Mouse (Mus musculus) liver, postnatal 0 days (tissue): Measurements from ENCODE around the gene Clp1. TPM values are rescaled to one million over a fixed set of nuclear protein-coding genes. Genes with fewer than 3 reads are reported as not detected.

Experiments
- ATAC-seq: fragments of 200-750 bp; cut with Nextera tagmentation; 2 replicates; pipeline ENCODE4 v1.8.0; 2017; ENCODE audit warnings: mild to moderate bottlenecking, moderate library complexity
- DNase-seq: peaks from one replicate; pipeline ENCODE4 v3.0.0-alpha.2; 2016
- H3K27ac ChIP-seq: fragments of 300-500 bp; sonication (generic); 2 replicates; pipeline ENCODE4 v1.5.1; 2014; ENCODE audit warnings: antibody characterized with exemption, moderate library complexity, mild to moderate bottlenecking, low read depth
- H3K27me3 ChIP-seq: fragments of 300-500 bp; sonication (generic); 2 replicates; pipeline ENCODE4 v1.6.1; 2014; ENCODE audit warnings: low read length, control low read depth, mixed read lengths; ENCODE audit not compliant: insufficient read depth
- H3K36me3 ChIP-seq: fragments of 300-500 bp; sonication (generic); replicated peaks from 2 replicates; pipeline ENCODE4 v1.6.1; 2014; ENCODE audit warnings: mild to moderate bottlenecking, control low read depth, low read length, moderate library complexity, mixed read lengths; ENCODE audit not compliant: insufficient read depth
- H3K4me1 ChIP-seq: fragments of 300-500 bp; sonication (generic); 2 replicates; pipeline ENCODE4 v1.6.1; 2014; ENCODE audit warnings: antibody characterized with exemption, mild to moderate bottlenecking, control low read depth; ENCODE audit not compliant: insufficient read depth
- H3K4me2 ChIP-seq: fragments of 300-500 bp; sonication (generic); 2 replicates; pipeline ENCODE4 v1.6.1; 2014; ENCODE audit warnings: low read depth, mild to moderate bottlenecking, low read length, moderate library complexity, mixed read lengths
- H3K4me3 ChIP-seq: fragments of 300-500 bp; sonication (generic); 2 replicates; pipeline ENCODE4 v1.5.1; 2014; ENCODE audit warnings: low read depth, low read length
- H3K9ac ChIP-seq: fragments of 300-500 bp; sonication (generic); replicated peaks from 2 replicates; pipeline ENCODE4 v1.6.1; 2014; ENCODE audit warnings: mild to moderate bottlenecking, moderate library complexity
- H3K9me3 ChIP-seq: fragments of 300-500 bp; sonication (generic); 2 replicates; pipeline ENCODE4 v1.6.1; 2016; ENCODE audit warnings: mild to moderate bottlenecking, control low read depth, low read length, mixed read lengths
- CTCF ChIP-seq: sonication (generic); IDR thresholded peaks from 2 replicates; pipeline ENCODE4 v1.5.1; 2016; ENCODE audit warnings: antibody characterized with exemption, low read depth
- EP300 ChIP-seq: IDR thresholded peaks from 2 replicates; pipeline ENCODE4 v1.6.1; 2016; ENCODE audit warnings: antibody characterized with exemption, low read depth, mild to moderate bottlenecking
- WGBS: fragments of 180-500 bp; shearing (Covaris S2); extraction: QIAGEN DNeasy Blood & Tissue Kit; methylation state at CpG from one replicate; pipeline ENCODE4 v1.1.7; 2014; ENCODE audit not compliant: insufficient replicate concordance; 5-methylcytosine and 5-hydroxymethylcytosine counted together
- polyA plus RNA-seq: library from polyadenylated mRNA; unstranded; fragments of >200 nt; fragmentation: Nextera tagmentation; extraction: Ambion mirVana; gene quantifications from 2 replicates; pipeline ENCODE4 v1.2.1, GENCODE M21; 2015

Clp1 gene
- polyA plus RNA-seq, 1 experiment from 2014 or later = 32.1 TPM

DNA sequence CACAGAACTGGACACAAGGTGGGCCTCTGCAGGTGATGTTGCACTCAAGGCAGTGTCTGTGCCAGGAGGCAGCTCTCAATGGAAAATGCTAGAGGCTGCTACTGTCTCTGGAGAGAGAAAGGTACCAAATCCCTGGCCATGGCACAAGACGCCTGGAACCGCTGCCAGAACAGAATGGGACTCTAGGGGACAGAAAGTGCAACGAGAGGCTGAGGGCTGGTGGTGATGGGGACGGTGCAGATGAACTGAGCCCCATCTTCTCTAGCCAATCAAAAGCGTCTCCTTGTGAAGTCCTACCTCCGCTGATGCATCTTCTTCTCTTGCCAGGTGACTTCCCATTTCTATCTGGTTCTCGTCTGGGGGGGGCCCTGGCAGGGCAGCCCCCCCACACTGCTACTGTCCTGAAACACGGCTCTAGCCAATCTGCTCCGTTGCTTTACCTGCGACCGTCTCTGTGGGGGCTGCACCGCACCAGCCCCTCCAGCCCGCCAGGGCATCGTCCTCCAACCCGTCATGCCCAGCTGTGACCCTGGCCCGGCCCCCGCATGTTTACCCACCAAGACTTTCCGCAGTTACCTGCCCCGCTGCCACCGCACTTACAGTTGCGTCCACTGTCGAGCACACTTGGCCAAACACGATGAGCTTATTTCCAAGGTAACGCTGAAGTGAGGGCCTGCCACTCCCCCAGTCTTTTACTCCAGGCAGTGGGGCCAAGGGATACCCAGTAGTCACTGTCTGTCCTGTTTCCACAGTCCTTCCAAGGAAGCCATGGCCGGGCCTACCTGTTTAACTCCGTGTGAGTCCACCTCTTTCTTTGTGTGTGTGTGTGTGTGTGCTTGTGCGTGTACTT is 9.4 kb upstream of the Clp1 start:
- Histone ChIP-seq H3K4me1 (peaks cover 65% of the 10 kb centered on the region), H3K4me2 (peak overlapping the region; percentile 71), H3K9ac (peak overlapping the region; percentile 71), H3K36me3 (peaks cover 15% of the 10 kb centered on the region), H3K4me3 (peak overlapping the region; percentile 56), H3K9me3 (no peaks in the 10 kb centered on the region), H3K27me3 (0 out of 2 replicates have a peak, but pooled peaks cover 12% of the 10 kb centered on the region), H3K27ac (peak overlapping the region; percentile 93)
- ATAC-seq (no peak), DNase-seq (peak; percentile 28)
- TF ChIP-seq EP300 = no peak
- TF ChIP-seq CTCF = no peak
- WGBS = 6% methylated on average over 27 of the region's 27 CpGs

DNA sequence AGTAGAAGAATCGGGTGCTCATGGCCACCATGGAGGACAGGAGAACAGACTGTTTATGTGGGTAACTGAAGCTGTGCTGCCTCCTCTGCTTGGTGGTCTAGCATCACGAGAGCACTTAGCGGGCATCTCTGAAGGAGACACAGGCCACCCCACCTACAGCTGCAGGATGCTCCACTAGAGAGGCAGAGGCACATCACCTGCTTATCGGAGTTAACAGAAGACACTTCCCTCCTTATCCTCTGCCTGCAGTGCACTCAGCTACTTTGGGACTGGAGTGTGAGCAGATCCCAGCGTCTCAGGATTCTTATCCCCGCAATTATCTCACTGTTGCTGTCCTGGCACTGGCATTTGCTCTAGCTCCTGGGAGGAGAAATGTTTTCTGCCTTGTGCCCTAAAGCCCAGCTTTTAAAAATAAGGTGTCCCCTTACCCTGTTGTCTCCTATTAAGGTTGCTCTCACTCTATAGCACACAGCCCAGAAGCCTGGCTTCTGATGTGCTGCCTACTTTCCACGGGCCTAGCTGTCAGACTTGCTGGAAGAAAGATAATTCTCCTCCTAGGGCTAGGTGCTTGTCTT is 8.3 kb upstream of the Clp1 start:
- WGBS = 10% methylated on average over 7 of the region's 7 CpGs
- Histone ChIP-seq H3K9me3 (no peaks in the 10 kb centered on the region), H3K4me2 (peak overlapping the region; percentile 71), H3K4me1 (peaks cover 68% of the 10 kb centered on the region), H3K27me3 (0 out of 2 replicates have a peak, but pooled peaks cover 12% of the 10 kb centered on the region), H3K4me3 (peak overlapping the region; percentile 56), H3K36me3 (peaks cover 15% of the 10 kb centered on the region), H3K27ac (peak overlapping the region; percentile 93), H3K9ac (peak overlapping the region; percentile 71)
- ATAC-seq = peak; percentile 91
- DNase-seq = peak; percentile 70
- TF ChIP-seq EP300 (peak; percentile 98), CTCF (no peak)

DNA sequence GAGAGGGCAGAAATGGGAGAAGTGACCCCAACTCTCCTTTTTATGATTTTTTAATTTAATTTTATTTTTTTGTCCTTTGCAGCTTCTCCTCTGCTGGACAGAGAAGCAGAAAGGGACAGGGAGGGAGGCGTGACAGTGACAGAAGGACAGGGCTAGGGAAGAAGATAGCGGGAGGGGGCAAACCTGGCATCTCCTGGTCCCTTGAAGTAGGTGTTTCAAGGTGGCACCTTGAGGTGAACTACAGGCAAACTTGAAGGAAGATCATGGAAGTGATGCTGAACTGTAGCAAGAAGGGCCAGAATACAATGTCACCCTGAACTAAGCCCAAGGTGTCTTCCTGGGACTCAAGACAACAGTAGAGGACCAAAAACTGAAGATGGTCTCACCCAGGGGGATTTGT is 7.8 kb upstream of the Clp1 start:
- peak overlapping the region; percentile 93 for H3K27ac ChIP-seq
- DNase-seq (no peak), ATAC-seq (peak; percentile 9; the same call in 1 of the 2 replicates)
- H3K9ac ChIP-seq = peak overlapping the region; percentile 71
- H3K4me1 ChIP-seq = peaks cover 72% of the 10 kb centered on the region
- TF ChIP-seq CTCF (no peak), EP300 (no peak)
- H3K4me2 ChIP-seq = peak overlapping the region; percentile 71
- peaks cover 15% of the 10 kb centered on the region for H3K36me3 ChIP-seq
- WGBS = 8% methylated on average over 2 of the region's 2 CpGs
- H3K4me3 ChIP-seq = peak overlapping the region; percentile 56
- H3K27me3 ChIP-seq = 0 out of 2 replicates have a peak, but pooled peaks cover 12% of the 10 kb centered on the region
- no peaks in the 10 kb centered on the region for H3K9me3 ChIP-seq

DNA sequence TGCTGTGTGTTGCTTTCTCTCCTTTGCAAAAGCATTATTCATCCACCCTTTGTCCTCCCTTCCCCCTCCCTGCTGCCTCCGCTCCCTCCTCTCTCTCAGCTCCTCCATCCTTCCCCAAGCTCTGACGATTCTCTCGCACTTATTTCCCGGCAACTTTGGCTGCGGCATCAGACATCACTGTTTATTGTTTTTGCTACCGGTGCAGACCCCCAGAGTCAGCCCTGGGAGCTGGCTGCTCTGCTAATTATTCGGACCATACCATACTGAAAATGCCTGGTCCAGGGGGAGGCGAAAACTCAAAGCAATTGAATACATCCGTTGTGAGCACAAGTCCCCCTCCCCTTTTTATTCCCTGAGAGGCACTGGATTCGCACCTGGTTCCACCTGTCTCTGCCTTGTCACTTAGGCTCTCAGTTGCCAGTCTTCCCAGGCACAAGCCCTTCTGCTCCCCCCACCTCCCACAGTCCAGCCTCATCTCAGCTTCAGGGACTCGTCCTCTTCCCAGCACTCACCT is 7.3 kb upstream of the Clp1 start:
- Histone ChIP-seq H3K27me3 (0 out of 2 replicates have a peak, but pooled peaks cover 12% of the 10 kb centered on the region), H3K36me3 (peaks cover 11% of the 10 kb centered on the region), H3K9ac (peak overlapping the region; percentile 71), H3K4me3 (peak overlapping the region; percentile 56), H3K4me2 (peak overlapping the region; percentile 71), H3K4me1 (peaks cover 75% of the 10 kb centered on the region), H3K27ac (peak overlapping the region; percentile 93), H3K9me3 (no peaks in the 10 kb centered on the region)
- WGBS = 2% methylated on average over 11 of the region's 11 CpGs
- DNase-seq = no peak
- TF ChIP-seq CTCF = no peak
- TF ChIP-seq EP300 = no peak
- no peak for ATAC-seq

- peak within 1 kb of the TSS; percentile 71 for H3K4me2 ChIP-seq
- peak within 1 kb of the TSS; percentile 56 for H3K4me3 ChIP-seq
- H3K9me3 ChIP-seq = no peaks in the 10 kb centered on the region
- WGBS = 7% methylated on average over 8 of the region's 8 CpGs
- ATAC-seq (peak; percentile 59), DNase-seq (peak; percentile 75)
- peak within 1 kb of the TSS; percentile 71 for H3K9ac ChIP-seq
- no peak for TF ChIP-seq EP300
- TF ChIP-seq CTCF = no peak
- 0 out of 2 replicates have a peak, but pooled peaks cover 12% of the 10 kb centered on the region for H3K27me3 ChIP-seq
- H3K27ac ChIP-seq = peak within 1 kb of the TSS; percentile 93
- peaks cover 5% of the 10 kb centered on the region for H3K36me3 ChIP-seq
- H3K4me1 ChIP-seq = peaks cover 72% of the 10 kb centered on the region
These were observed 6.6 kb upstream of the Clp1 start, which contains the start of gene Ypel4 for GRCm38 (mm10) chr2:84733579-84734300. Gene Ypel4 (plus strand): TSS chr2:84734058.
